Mouse (Mus musculus) cerebellum, adult 2 months (tissue): ENCODE measurements around the gene Cnr2. TPM values are rescaled to one million over a fixed set of nuclear protein-coding genes. Genes with fewer than 3 reads are reported as not detected.

ENCODE experiments used
- DNase-seq, 2 experiments: peaks; one replicate each; pipeline ENCODE4 v3.0.0; 2021
- H3K27ac ChIP-seq: fragments of 200-500 bp; 2 replicates; pipeline ENCODE4 v1.5.1; 2012; ENCODE audit warnings: low read length, control low read depth, inconsistent platforms; ENCODE audit not compliant: insufficient read depth
- H3K27me3 ChIP-seq: fragments of 200-500 bp; 2 replicates; pipeline ENCODE4 v1.6.1; 2012; ENCODE audit warnings: inconsistent platforms, mild to moderate bottlenecking, low read length, moderate library complexity; ENCODE audit not compliant: control insufficient read depth, insufficient read depth
- H3K4me1 ChIP-seq: fragments of 200-500 bp; 2 replicates; pipeline ENCODE4 v1.6.1; 2011; ENCODE audit warnings: low read length; ENCODE audit not compliant: control insufficient read depth, insufficient read depth
- H3K4me3 ChIP-seq: fragments of 200-500 bp; replicated peaks from 2 replicates; pipeline ENCODE3; 2011; ENCODE audit warnings: mild to moderate bottlenecking, low read depth, low read length, control low read depth; ENCODE audit not compliant: insufficient read depth
- CTCF ChIP-seq: fragments of 200-500 bp; IDR thresholded peaks from 2 replicates; pipeline ENCODE4 v1.5.1; 2011; ENCODE audit warnings: low read depth, mild to moderate bottlenecking, control low read depth, low read length, moderate library complexity, borderline replicate concordance; ENCODE audit not compliant: insufficient read depth
- POLR2A ChIP-seq: fragments of 200-500 bp; IDR thresholded peaks from 2 replicates; pipeline ENCODE4 v1.6.1; 2011; ENCODE audit warnings: low read length, control low read depth, borderline replicate concordance; ENCODE audit not compliant: insufficient read depth
- WGBS: fragments of 180-500 bp; shearing (Covaris S2); methylation state at CpG from one replicate; pipeline ENCODE4 v1.1.7; 2018; 5-methylcytosine and 5-hydroxymethylcytosine counted together
- polyA plus RNA-seq: library from polyadenylated mRNA; depleted of rRNA; stranded (reverse); fragments of >200 nt; gene quantifications from 2 replicates; pipeline ENCODE4 v1.2.3, GENCODE M21; 2012; rRNA removed

Gene Cnr2
- polyA plus RNA-seq, 1 experiment: 0.05 TPM

DNA sequence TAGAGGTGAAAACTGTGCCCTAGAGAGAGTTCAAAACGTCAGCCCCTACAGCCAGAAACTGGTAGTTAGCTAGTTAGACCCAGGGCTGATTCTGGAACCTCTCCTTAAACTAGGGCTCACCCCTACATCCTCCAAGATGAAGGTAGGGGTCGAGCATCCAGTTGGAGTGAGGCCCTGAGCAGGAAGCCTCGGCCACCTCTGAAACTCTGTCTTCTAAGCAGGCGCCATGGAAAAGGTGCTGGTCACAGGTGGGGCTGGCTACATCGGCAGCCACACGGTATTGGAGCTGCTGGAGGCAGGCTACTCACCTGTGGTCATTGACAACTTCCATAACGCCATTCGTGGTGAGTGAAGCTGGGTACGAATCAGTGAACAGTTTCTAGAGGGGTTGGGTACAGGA lies 69.9 kb downstream of the Cnr2 start:
- DNase-seq: no peak
- Histone ChIP-seq H3K4me1 (peaks cover 6% of the 10 kb centered on the region; the same call in 1 of the 2 replicates), H3K4me3 (no peak overlapping the region), H3K27me3 (no peaks in the 10 kb centered on the region), H3K27ac (no peak overlapping the region)
- no peak for TF ChIP-seq CTCF
- WGBS: 80% methylated on average over 9 of the region's 9 CpGs

DNA sequence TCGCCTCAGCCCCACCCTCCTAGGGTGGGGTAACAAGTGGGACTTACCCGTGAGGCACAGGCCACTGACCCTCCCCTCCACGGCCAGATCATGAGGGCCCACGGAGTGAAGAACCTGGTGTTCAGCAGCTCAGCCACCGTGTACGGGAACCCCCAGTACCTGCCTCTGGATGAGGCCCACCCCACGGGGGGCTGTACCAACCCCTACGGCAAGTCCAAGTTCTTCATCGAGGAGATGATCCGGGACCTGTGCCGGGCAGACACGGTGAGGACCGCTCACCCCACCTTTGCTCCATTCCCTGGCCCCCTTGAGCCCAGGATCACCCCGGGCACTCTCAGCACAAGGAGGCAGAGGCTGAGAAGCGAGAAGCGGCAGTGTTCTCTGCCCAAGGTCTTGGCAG lies 71.1 kb downstream of the Cnr2 start:
- H3K4me3 ChIP-seq: no peak overlapping the region
- WGBS: 87% methylated on average over 16 of the region's 16 CpGs
- DNase-seq: no peak
- H3K27ac ChIP-seq: no peak overlapping the region
- peaks cover 4% of the 10 kb centered on the region for H3K4me1 ChIP-seq
- no peaks in the 10 kb centered on the region for H3K27me3 ChIP-seq
- no peak for TF ChIP-seq CTCF
- no peak for TF ChIP-seq POLR2A

DNA sequence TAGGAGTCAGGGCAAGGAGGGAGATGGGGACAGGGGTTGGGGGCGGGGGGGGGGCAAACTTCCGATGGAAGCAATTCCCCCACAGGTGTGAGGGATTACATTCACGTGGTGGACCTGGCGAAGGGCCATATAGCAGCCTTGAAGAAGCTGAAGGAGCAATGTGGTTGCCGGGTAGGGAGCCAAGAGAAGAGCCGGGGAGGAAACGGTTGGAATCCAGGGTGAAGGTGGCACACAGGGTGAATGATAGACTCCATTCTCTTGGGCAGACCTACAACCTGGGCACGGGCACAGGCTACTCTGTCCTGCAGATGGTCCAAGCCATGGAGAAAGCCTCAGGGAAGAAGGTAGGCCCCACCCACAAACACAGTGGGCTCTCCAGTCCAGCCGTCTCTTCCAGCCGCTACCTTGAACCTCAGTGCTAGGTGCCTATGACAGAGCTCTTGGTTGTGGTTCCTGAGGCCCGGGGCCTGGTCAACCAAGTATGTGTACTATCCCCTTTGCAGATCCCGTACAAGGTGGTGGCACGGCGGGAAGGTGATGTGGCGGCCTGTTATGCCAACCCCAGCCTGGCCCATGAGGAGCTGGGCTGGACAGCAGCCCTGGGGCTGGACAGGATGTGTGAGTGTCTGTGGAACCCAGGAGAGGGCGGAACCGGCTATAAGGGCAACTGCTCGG lies 72.0 kb downstream of the Cnr2 start:
- DNase-seq: no peak
- WGBS: 66% methylated on average over 18 of the region's 18 CpGs
- TF ChIP-seq POLR2A (no peak), CTCF (no peak)

DNA sequence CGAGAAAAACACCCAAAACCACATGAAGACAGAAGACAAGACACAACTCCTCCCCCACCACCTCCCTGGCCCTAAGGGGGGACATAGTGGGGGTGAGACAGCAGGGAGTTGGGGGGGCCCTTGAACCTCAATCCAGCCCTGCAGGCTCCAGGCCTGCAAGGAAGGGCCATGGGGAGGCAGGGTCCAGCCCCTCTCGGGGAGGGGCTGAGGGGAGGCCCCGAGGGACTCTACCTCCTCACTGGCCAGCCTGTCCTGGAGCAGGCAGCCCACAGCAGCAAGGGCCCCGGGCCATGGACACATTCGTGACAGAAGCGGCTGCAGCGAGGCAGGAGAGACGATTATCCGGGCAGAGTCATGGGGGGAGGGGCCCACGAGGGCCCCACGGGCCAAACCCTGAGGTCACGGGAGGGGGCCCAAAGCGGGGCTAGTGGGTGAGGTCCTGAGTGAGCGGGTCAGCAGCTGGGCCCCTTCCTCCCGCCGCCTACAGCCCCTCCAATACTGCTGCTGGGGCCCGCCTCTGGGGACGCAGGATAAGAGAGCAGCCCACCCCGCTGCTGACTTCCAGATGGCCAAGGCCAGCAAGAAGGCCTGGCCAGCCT lies 73.2 kb downstream of the Cnr2 start:
- DNase-seq: no peak
- Histone ChIP-seq H3K27ac (no peak overlapping the region), H3K4me1 (peaks cover 4% of the 10 kb centered on the region), H3K4me3 (no peak overlapping the region), H3K27me3 (no peaks in the 10 kb centered on the region)
- TF ChIP-seq CTCF (no peak), POLR2A (no peak)
- 58% methylated on average over 19 of the region's 19 CpGs for WGBS

More for the DNA sequence above, 72.0 kb downstream of the Cnr2 start:
- Histone ChIP-seq H3K4me3 (no peak overlapping the region), H3K27ac (no peak overlapping the region), H3K4me1 (peaks cover 6% of the 10 kb centered on the region), H3K27me3 (no peaks in the 10 kb centered on the region)

DNA sequence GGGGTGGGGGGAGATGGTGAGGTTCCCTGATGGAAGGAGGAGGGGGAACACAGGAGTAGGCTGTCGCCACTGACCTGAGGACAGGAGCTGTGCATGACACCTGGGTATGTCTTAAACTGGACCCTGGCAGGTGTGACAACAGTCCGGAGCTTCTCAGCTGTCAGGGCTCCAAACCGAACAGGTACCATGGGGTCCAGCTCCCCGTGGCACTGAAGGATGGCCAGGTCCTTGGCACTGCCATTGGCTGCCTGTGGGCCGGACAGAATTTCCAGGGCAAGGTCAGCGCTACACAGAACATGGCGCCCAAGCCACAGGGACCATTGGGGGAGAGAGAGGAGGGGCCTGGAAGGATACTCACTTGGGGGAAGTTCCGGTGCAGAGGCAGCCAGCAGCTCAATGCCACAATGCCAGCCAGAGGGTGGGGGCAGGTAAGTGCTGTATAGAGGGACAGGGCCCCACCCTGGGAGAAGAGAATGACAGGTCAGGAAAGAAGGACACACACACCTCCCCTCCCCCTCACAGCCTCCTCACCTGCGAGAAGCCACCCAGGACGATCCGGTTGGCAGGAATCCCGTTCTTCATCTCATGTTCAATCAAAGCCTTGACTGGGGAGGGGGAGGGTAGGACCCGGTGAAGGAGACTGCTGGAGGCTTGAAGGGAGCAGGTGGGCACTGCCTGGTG lies 74.0 kb downstream of the Cnr2 start:
- DNase-seq: no peak
- H3K4me3 ChIP-seq: no peak overlapping the region
- peaks cover 4% of the 10 kb centered on the region for H3K4me1 ChIP-seq
- 62% methylated on average over 13 of the region's 13 CpGs for WGBS
- TF ChIP-seq POLR2A (no peak), CTCF (no peak)
- no peak overlapping the region for H3K27ac ChIP-seq
- no peaks in the 10 kb centered on the region for H3K27me3 ChIP-seq

Other genes starting within 250 kb of the Cnr2 start
- 0.49 and 0.52 TPM in 2 replicates for gene Ifnlr1, start 209.1 kb upstream of the Cnr2 start, polyA plus RNA-seq
- 0.03 TPM in 1 of 2 replicates, not detected in the other for gene Il22ra1, start 167.2 kb upstream of the Cnr2 start, polyA plus RNA-seq
- 0.17 and 0.26 TPM in 2 replicates for gene Myom3, start 135.7 kb upstream of the Cnr2 start, polyA plus RNA-seq
- 54.7 and 61.5 TPM in 2 replicates for gene Srsf10, start 39.6 kb upstream of the Cnr2 start, polyA plus RNA-seq
- gene Pnrc2, start 21.5 kb upstream of the Cnr2 start, polyA plus RNA-seq: 59.7 and 61.5 TPM in 2 replicates
- gene Fuca1, start 25.3 kb downstream of the Cnr2 start, polyA plus RNA-seq: 46.5 and 47.9 TPM in 2 replicates
- gene Hmgcl, start 51.1 kb downstream of the Cnr2 start, polyA plus RNA-seq: 86.9 and 98.7 TPM in 2 replicates
- 39.6 and 42.9 TPM in 2 replicates for gene Gale, start 68.3 kb downstream of the Cnr2 start, polyA plus RNA-seq
- 123 and 127 TPM in 2 replicates for gene Lypla2, start 77.2 kb downstream of the Cnr2 start, polyA plus RNA-seq
- gene Pithd1, start 91.9 kb downstream of the Cnr2 start, polyA plus RNA-seq: 127 and 130 TPM in 2 replicates
- gene Eloa, start 126.4 kb downstream of the Cnr2 start, polyA plus RNA-seq: 18.3 and 19.2 TPM in 2 replicates
- 436 and 481 TPM in 2 replicates for gene Rpl11, start 158.0 kb downstream of the Cnr2 start, polyA plus RNA-seq
- gene Id3, start 248.1 kb downstream of the Cnr2 start, polyA plus RNA-seq: 53.6 and 55.1 TPM in 2 replicates